Mouse (Mus musculus): Measurements from ENCODE around the gene Acnat1. TPM values are rescaled to one million over a fixed set of nuclear protein-coding genes. Genes with fewer than 3 reads are reported as not detected.
"Not testable (repeated sequence)": the region's sequence is repeated elsewhere in the genome, so short reads cannot be mapped to it uniquely, and the experiment has no call there.

Gene Acnat1
- polyA plus RNA-seq, 1 experiment from 2014 or later = not detected

DNA sequence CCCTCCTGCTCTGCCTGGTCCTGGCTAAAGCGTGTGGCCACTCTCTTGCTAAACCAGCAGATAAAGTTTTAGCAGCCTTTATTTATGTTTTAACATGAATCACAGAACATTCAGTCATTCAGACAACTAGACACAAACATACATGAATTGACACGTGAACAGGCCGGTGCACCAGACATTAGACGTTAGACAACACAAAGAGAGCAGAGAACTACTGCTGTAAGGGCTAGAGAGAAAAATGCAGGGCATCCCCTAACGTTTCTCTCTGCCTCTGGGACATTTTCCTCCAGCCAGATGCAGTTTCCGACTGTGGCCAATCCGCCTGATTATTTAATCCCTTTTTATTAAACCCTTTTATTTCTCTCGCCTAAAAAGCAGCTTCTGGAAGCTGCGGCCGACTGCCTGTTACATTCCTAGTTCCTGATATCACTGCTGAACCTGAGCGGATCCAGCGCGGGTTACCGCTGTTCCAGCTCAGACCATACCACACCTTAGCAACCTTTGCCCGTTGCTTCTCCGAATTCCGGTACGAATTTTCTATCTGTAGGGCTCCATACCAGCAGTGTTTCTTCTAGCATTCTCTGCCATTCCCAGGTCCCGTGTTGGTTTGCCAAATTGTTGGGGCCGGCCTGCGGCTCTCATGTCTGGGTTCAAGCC lies 6.5 kb upstream of the Acnat1 start:
- Histone ChIP-seq H3K4me3 (ENCODE audit: inconsistent target) (no peak overlapping the region), H3K27ac (no peak overlapping the region), H3K36me3 (ENCODE audit: inconsistent target) (no peaks in the 10 kb centered on the region), H3K79me2 (ENCODE audit: inconsistent target) (no peaks in the 10 kb centered on the region)
- WGBS (ENCODE audit: missing documents) = 77% methylated on average over 21 of the region's 21 CpGs

DNA sequence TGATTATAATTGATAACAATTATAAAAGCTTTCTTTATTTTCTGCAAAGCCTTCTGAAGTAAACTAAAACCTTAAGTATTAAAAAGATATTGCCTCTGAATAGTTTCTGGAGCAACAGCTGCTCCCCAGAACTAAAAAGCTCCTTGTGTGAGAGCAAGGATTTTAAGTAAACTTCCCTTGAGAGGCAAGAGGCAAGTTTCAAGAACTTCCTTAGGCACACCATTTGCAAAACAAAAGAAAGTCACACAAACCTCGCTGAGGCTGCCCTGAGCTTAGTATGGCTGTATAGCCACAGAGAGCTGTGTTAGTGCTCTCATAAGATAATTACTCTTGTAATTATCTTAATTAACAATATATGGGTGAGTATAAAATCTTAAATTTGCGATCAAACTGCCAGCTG lies 5.3 kb upstream of the Acnat1 start:
- H3K27ac ChIP-seq; H3K36me3 ChIP-seq (ENCODE audit: inconsistent target); H3K4me3 ChIP-seq (ENCODE audit: inconsistent target); H3K79me2 ChIP-seq (ENCODE audit: inconsistent target): not testable (repeated sequence)
- 48% methylated on average over 2 of the region's 2 CpGs for WGBS (ENCODE audit: missing documents)

DNA sequence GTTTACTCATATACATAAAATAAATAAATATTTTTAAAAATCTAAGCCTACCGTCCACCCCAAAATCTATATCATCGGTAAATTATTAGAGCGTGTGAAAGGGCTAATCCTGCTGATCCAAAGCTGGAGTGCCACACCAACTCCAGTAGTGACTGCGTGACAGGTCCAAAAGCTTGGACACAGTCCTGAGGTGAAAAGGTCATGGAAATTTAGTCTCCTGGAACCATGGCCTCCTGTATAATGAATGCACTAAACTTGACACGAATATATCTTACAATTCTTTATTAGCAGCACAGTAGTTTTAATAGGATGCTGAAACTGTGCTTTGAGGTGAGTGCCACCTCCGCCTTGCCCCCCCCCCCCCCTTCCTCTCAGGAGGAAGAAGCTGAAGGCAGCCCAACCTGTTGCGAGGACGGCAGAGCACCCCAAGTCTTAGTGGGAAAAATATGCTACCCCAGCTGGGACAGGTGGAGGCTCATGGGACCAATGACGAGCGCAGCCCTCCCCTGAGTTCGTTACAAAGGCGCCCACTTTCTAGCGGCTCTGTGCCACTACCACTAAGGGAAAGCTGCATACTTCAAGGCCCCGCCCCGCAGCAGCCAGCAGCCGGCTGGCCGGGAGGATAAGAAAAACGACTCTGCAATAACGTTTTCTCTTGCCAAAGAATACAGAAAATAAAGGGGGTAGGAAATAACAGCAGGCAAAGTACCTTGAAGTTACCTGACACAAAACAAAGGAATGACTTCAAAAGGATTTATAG lies 4.6 kb upstream of the Acnat1 start:
- Histone ChIP-seq H3K27ac (no peak overlapping the region), H3K4me3 (ENCODE audit: inconsistent target) (no peak overlapping the region), H3K36me3 (ENCODE audit: inconsistent target) (no peaks in the 10 kb centered on the region), H3K79me2 (ENCODE audit: inconsistent target) (no peaks in the 10 kb centered on the region)
- 22% methylated on average over 19 of the region's 19 CpGs for WGBS (ENCODE audit: missing documents)

GRCm38 (mm10) chr4:49474583-49474982 lies 871 bp upstream of the Acnat1 start:
- Histone ChIP-seq H3K4me3 (ENCODE audit: inconsistent target) (no peak overlapping the region), H3K79me2 (ENCODE audit: inconsistent target) (no peaks in the 10 kb centered on the region), H3K36me3 (ENCODE audit: inconsistent target) (no peaks in the 10 kb centered on the region), H3K27ac (no peak overlapping the region)

DNA sequence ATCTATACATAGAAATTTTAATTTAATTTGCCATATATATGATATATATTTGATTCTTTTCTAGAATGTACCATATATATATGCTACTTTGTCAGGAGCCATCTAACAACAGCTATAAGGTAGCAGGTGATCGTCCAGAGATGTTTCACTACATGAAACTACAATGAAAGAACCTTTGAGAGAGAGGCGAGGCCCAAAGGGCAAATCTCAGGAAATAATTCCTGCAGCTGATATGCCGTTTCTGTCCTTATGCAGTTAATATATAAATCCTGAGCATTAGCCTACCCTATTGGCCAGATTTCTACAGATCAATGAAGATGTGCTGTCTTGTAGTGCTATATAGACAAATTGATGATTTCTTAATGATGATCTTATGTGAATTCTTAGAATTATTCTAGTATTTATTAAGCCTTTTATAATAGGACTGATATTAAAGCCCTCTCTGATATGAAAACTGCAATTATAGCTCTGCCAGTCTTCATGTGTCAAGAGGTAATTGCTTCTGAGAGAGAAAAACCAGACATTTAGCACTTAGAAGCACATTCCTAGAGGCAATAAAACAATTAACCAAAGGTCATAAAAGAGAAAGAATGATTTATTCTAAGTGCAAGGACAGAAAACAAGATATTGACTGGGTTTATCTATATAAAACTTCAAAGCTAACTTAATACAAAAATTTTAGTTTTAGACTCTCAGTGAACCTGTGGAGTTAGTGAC lies 4.1 kb downstream of the Acnat1 start:
- no peak overlapping the region for H3K27ac ChIP-seq
- H3K79me2 ChIP-seq (ENCODE audit: inconsistent target) = no peaks in the 10 kb centered on the region
- no peaks in the 10 kb centered on the region for H3K36me3 ChIP-seq (ENCODE audit: inconsistent target)
- H3K4me3 ChIP-seq (ENCODE audit: inconsistent target) = no peak overlapping the region
- WGBS (ENCODE audit: missing documents) = 89% methylated on average over 3 of the region's 3 CpGs

DNA sequence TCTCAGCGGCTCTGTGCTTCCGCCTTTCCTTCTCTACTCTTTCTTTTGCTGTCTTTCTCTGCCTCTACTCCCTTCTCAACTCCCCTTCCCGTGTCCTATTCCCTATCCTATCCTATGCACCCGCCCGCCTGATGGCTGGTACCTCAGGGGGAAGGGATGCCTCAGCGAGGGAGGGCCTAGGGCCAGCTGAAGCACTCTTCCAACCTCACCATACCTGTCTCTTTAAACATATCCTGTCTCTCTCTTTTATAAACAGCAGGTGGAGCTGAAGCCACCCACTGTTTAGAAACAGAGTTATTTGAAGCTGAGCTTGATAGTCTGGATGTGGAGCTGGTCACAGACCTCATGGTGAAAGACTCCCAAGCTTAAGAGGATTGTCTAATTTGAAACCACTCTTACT lies 6.4 kb downstream of the Acnat1 start:
- no peaks in the 10 kb centered on the region for H3K36me3 ChIP-seq (ENCODE audit: inconsistent target)
- no peak overlapping the region for H3K4me3 ChIP-seq (ENCODE audit: inconsistent target)
- no peaks in the 10 kb centered on the region for H3K79me2 ChIP-seq (ENCODE audit: inconsistent target)
- H3K27ac ChIP-seq = no peak overlapping the region
- 84% methylated on average over 6 of the region's 6 CpGs for WGBS (ENCODE audit: missing documents)

- Histone ChIP-seq H3K79me2 (ENCODE audit: inconsistent target) (no peaks in the 10 kb centered on the region), H3K36me3 (ENCODE audit: inconsistent target) (no peaks in the 10 kb centered on the region), H3K27ac (no peak overlapping the region), H3K4me3 (ENCODE audit: inconsistent target) (no peak overlapping the region)
- 88% methylated on average over 2 of the region's 2 CpGs for WGBS (ENCODE audit: missing documents)
Measured at GRCm38 (mm10) chr4:49456171-49456570, 17.5 kb downstream of the Acnat1 start.

- Histone ChIP-seq H3K79me2 (ENCODE audit: inconsistent target) (no peaks in the 10 kb centered on the region), H3K36me3 (ENCODE audit: inconsistent target) (no peaks in the 10 kb centered on the region), H3K27ac (no peak overlapping the region), H3K4me3 (ENCODE audit: inconsistent target) (no peak overlapping the region)
- 93% methylated on average over 1 of the region's 1 CpGs for WGBS (ENCODE audit: missing documents)
Measured at GRCm38 (mm10) chr4:49451848-49452551, 21.7 kb downstream of the Acnat1 start.

GRCm38 (mm10) chr4:49451133-49451847 lies 22.4 kb downstream of the Acnat1 start:
- WGBS (ENCODE audit: missing documents) = no CpG with 5 or more reads among the region's 1 CpGs
- H3K27ac ChIP-seq; H3K79me2 ChIP-seq (ENCODE audit: inconsistent target); H3K4me3 ChIP-seq (ENCODE audit: inconsistent target); H3K36me3 ChIP-seq (ENCODE audit: inconsistent target): not testable (repeated sequence)

- not testable (repeated sequence) for H3K36me3 ChIP-seq (ENCODE audit: inconsistent target); H3K4me3 ChIP-seq (ENCODE audit: inconsistent target); H3K79me2 ChIP-seq (ENCODE audit: inconsistent target); H3K27ac ChIP-seq
- 95% methylated on average over 3 of the region's 3 CpGs for WGBS (ENCODE audit: missing documents)
Measured at GRCm38 (mm10) chr4:49436968-49437367, 36.7 kb downstream of the Acnat1 start.

DNA sequence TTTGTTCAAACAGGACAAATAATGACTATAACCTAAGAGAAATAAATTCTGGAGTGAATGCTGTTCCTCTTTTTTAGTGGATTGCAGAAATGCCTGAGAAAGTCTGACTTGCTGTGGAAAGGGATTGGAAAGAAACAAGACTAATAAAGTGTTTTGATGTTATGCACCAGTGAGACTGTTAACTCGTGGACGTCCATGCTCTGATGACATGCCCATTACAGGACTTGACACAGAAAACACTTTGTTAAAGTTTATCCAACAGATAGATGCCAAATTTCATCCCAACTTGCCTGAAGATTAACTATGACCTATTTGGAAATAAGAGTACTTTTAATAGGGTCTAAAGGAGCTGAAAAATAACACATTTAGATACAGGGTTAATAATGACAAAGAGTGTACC lies 63.6 kb downstream of the Acnat1 start:
- not testable (repeated sequence) for H3K79me2 ChIP-seq (ENCODE audit: inconsistent target); H3K4me3 ChIP-seq (ENCODE audit: inconsistent target); H3K36me3 ChIP-seq (ENCODE audit: inconsistent target); H3K27ac ChIP-seq
- WGBS (ENCODE audit: missing documents) = 88% methylated on average over 2 of the region's 2 CpGs

GRCm38 (mm10) chr4:49407957-49408356 lies 65.8 kb downstream of the Acnat1 start, which contains the start of gene Acnat2:
Gene Acnat2 (minus strand): TSS chr4:49408151.
- not testable (repeated sequence) for H3K79me2 ChIP-seq (ENCODE audit: inconsistent target); H3K27ac ChIP-seq; H3K36me3 ChIP-seq (ENCODE audit: inconsistent target); H3K4me3 ChIP-seq (ENCODE audit: inconsistent target)
- WGBS (ENCODE audit: missing documents) = 74% methylated on average over 5 of the region's 5 CpGs
